Mouse (Mus musculus) ES-CJ7 (cell line): ENCODE measurements around the gene Hrh3.

ENCODE experiments used
- DNase-seq: peaks from one replicate; pipeline ENCODE4 v3.0.0; 2011; ENCODE audit warnings: low read depth, low spot score

Hrh3 gene

DNA sequence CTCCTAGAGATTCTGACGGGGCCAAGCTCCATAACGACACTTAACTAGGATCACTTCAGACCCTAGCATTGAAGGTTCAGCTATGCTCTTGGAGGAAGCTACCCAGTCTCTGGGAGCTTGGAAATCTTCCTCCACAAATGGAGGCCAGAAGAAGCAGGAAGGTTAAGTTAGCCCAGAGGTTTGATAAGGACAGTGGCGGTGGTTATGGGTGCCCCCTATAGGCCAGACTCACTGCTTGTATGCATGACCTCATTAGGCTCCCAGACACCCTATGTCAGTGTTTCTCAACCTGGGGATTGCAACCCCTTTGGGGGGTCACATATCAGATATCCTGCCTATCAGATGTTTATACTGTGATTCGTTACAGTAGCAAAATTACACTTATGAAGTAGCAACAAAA is 2.8 kb upstream of the Hrh3 start:
- DNase-seq, result no peak

DNA sequence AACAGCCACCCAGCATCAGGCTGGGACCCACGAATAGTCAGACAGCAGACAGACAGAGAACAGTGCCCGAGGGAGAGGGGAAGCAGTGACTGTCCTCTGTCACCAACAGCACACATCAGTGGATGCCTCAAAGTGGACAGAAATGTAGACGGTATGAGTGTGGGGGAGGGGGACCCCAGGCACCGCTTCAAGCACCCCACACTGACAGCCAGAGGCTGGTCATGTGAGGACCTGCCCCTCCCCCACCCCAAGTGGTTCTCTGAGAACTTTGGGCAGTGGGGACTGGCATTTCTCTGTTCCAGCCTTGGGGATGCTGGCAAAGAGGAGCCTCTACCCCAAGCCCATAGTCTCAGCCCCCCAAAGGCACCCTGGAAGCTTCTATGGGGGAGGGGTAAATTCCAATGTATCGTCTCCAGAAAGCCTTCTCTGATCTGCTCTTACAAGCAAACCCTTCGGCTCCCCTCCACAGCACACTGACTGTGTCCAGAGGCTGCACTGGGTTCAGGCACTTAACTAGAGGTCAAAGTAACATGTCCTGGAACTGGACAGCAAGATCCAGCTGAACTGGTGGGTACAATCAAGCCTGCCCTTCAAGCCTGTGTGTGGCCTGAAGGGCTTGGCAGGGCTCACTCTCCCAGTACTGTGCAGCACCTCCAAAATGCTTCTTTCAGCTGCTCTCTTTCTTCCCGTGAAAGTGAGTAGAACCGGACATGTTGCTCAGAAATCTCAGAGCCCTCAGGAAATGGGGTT is 1.3 kb upstream of the Hrh3 start:
- peak; percentile 24 for DNase-seq

DNA sequence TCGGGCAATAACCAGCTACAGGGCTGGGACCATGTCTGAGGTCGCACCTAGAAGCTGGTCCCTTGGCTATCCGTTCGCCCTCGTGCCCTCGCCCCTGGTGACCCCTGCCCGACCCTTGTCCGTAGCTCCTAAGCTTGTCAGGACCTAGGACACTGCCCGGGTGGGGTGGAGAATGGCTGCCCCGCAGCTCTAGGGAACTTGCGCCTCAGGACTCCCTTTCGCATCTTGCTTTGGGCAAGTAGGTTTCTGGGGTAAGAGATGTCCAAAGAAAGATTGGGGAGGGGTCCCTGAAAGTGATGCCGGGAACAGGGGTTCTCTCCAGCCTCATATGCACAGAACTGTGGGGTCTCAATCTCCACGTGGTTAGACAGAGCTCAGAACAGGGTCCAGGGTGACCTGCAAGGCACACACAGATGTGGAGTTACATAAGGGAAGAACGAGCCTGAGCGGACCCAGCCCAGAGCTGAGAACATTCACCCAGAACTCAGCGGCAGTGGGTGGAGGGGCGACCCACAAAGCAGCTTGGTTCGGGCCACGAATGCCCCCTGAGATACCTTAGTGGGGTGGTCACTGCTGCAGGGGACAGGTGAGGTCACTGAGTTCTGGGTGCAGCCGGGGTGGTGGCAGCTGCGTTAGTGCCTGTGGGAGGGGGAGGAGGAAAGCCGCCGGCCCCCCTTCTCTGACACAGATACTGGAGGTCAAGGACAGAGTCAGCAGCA is 530 bp upstream of the Hrh3 start:
- DNase-seq, result peak; percentile 41

DNA sequence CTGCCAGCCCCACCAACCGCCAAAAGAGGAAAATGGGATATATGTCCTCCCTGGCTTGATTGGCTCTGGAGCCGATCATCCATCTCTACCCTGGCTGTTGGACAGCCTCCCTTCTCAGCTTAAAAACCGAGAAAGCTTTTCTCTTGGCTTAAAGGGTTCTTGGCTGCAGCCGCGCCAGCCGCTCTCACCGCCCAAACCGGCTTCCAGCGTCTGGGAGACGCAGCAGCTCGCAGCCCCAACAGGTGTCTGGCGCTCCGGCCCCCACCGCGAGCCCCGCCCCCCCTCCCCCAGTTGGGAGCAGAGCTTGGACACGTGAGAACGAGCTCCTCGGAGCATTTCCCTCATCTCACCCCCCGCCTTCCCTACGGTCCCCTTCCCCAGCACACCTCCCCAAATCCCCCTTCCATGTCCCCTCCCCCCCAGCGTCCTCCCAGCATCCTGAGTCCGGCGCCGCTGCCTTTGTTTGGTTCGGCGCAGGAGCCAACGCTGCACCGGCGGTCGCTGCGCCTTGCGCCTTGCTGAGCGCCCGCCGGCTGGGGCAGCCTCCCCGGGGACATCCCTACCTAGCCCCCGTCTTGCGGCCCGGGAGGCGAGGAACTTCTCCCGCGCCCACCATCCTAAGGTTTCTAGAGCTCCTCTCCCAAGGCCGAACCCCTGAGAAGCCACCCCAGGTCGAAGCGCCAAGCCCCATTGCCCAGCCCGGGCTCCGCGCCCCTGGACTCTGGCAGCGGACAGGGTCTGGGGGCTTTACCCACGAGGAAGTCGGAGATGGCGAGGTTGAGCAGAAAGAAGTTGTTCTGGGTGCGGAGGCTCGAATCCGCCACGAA is 924 bp downstream of the Hrh3 start:
- peak; percentile 28 for DNase-seq

DNA sequence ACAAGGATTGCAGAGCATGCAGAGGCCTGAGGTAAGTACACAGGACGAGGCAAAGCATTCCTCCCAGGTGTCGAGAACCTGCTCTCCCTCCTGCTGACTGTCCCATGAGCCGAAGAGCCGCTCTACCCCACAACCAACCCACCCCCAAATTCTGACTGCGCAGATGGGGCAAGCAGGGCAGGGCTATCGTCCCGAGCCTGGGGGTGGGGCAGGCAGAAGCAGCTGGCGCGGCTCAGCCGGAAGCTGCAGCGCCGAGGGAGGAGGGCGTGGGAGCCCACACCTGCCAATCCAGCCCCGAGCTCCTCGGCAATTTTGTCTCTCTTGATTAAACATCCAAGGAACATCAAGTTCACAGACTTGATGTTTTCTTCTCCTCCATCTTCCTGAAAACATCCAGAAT is 4.8 kb downstream of the Hrh3 start:
- no peak for DNase-seq

DNA sequence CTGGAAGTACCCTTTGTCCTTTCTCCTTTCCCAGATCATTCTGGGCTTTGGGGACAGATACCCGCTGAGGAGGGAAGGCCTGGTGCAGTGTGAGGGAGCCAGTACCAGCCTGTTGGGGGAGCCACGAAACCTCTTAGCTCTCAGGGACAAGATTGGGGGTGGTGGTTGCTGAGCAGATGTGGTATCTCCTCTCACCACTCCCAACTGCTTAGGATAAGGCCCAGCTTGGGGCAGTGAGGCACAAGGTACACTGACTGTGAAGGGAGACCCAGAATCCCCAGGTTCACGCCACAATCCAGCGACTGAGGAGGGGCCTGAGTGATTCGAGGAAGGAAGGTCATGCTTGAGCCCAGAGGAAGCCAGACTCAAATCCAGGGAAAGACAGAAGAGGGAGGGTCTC is 6.1 kb downstream of the Hrh3 start:
- DNase-seq, result no peak

DNA sequence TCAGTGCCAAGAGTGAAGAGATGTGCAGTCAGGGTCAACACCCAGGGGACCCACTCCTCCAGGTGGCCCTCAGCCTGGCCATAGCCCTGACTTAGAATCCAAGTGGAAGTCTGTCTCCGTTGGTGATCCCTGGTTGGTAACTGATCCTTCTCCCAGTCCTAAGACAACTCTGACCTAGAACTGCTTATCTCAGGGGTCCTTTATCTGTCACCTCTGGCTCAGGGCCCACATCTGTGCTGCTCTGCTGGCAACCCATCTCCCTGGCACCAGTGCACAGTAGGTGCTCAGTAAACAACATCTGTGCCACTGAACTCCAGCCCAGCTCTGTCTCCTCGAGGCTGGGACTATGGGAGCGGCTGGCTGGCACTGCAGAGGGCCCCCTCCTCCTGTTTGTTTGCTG is 6.7 kb downstream of the Hrh3 start:
- DNase-seq, result no peak

DNA sequence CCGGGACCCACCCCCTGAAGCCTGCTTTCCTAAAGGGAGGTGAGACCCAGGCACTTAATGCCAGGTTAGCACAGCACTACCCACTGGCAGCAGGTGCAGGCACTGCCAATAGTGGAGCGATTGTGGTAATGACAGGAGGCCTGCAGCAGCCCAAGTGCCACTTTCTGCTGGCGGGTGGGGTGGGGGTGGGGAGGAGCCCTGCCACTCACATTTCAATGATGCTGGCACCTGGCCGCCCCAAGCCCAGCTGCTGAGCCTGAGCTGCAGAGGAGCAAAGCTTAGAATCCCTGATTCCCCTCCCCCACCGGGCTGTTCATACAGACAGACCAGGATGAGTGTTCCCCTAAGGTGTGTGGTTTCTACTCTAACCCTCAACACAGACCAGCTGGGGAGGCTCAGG is 8.6 kb downstream of the Hrh3 start:
- DNase-seq, result no peak

DNA sequence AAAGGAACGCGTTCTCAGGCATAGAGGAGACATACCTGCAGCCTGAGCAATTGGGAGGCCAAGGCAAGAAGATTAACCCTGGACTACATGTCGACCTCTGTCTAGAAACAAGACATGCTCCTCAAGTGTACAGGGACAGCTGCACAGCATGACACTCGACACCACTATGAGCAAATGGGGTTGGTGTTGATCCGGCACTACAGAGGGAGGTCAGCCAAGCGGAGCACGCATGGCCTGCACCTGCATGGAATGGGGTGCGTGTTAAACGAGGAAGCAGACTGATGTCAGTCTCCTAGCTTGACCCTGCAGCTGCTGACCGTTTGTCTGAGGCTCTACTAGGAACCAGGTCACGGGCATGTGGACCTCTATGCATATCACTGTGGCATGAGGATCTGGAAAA is 14.0 kb downstream of the Hrh3 start:
- no peak for DNase-seq

DNA sequence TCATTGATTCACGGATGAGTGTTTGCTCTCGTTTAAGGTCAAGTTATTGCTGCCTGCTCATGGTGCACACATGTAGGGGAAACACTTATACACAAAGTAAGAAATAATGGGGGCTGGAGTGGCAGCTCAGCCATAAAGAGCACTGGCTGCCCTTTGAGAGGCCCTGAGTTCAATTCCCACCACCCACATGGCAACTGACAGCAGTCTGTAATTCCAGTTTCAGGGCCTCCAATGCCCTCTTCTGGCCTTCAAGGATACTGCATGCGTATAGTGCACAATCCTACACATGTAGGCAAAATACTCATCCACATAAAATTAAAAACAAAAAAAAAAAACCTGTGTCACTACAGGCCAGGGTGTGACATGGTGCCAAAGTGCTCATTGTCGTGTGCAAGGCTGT is 16.8 kb downstream of the Hrh3 start:
- DNase-seq, result no peak

DNA sequence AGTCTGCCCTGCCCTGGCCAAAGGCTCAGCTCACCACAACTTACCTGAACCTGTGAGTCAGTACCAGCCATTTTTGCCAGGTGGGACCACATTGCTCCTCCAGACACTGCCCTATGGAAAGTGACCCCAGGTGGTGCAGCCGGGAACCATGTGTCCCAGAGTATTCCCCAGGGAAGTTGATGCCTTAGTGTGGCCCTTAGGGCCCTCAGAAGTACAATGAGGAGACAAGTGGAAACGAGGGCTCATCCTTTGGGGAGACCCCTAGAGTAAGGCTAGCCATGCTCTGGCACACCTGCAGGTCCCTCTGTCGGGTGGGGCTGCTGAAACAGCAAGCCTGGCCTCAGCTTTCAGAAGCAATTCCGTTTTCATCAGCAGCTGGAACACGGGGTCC is 17.7 kb downstream of the Hrh3 start:
- DNase-seq, result no peak

DNA sequence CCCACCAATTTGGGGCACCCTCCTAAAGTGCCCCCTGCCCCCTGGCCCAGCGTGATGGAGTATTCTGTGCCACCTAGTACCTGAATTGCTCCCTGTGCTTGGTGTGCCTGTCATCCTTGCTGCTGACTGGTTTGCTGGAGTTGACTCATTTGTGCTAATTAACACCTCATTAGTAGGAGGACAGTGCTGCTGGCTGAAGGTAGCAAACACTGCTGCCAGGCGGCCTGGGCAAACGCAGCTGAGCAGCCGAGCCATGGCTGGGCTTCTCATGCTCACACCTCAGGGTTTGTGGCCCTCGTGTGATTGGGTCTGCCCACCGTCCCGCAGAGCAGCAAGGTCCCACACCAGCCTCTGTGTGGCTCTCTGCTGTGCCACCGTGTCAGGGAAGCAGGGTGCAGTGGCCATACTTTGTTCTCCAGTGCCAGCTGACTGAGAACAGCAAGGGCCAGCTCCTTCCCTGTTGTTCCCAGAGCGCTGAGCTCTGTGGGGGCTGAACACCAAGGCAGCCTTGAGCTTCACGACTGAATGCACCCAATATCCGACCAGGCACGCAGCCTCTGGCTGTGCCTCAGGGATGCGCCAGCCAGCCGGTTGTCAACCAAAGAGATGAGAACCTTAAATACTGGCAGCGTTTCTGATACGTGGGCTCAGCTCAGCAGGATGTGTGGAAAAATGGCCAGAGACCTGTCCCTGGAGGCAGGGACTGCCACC is 18.2 kb downstream of the Hrh3 start:
- no peak for DNase-seq

DNA sequence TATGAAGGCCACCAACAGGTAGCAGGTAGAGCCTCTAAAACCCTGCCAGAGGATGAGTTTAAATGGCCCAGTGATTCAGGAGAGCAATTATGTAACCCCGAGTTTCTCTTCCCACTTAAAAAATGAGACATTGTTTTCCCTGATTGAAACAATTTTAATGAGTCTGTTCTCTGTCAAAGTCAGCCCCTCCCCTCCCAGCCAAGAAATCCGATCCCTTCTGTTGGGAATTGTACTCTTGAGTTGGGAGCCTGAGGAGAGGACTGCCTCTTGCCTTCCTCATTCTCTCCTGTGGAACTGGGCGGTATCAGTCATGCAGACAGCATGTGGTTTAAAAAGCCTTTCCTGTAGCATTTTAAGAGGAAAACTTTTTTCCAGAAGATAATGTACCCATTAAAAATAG is 19.7 kb downstream of the Hrh3 start:
- DNase-seq, result no peak

DNA sequence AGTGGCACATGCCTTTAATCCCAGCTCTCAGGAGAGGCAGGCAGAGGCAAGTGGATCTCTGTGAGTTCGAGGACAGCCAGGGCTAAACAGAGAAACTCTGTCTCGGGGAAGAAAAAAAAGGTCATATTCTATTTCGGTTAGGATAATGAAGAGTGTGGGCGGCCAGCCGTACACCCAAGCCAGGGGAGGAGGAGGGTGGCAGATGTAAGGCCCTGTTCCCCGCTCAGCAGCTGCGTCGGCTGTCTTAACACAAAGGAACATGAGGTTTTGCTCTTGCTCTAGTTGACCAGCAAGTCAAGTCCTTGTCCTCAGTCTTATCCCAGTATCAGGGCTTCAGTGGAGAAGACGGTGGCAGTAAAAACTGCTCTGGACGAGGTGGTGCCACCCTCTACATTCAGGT is 21.2 kb downstream of the Hrh3 start:
- DNase-seq, result no peak

DNA sequence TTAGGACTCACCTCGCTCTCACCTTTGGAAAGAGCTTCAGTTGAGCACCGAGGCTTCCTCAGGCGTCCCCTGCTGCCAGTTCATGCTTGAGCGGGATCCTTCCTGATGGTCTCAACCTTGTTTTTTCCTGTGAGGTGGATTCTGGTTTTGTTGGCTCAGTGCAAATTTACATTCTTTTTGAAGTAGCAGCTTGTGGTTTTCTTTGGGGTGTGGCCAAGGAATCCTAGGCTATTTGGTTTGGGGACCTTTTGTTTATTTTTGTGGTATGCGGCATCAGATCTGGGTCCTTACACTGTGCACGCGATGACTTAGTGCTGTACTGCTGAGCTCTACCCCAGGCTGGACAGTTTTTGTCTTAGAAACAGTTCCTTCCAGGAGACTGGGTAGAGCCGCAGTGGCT is 23.6 kb downstream of the Hrh3 start:
- DNase-seq, result no peak

DNA sequence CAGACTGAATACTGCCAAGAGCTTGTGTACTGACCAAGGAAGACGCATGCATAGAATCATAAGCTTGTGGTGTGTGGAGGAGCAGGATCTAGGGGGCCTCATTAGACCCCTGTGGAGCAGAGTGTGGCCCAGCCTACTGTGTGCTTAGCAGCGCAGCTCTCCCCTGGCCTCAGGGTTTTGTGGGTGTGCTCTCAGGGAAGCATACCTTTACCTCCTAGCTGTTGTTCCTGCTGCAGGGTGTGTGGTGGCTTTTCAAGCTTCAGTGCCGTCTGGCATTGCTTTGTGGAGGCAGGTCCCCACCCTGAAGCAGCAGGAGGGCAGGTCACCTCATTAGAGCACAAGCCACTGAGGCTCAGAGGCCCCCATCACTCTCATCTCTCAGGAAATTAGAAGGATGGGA is 26.7 kb downstream of the Hrh3 start:
- DNase-seq, result peak; percentile 52

DNA sequence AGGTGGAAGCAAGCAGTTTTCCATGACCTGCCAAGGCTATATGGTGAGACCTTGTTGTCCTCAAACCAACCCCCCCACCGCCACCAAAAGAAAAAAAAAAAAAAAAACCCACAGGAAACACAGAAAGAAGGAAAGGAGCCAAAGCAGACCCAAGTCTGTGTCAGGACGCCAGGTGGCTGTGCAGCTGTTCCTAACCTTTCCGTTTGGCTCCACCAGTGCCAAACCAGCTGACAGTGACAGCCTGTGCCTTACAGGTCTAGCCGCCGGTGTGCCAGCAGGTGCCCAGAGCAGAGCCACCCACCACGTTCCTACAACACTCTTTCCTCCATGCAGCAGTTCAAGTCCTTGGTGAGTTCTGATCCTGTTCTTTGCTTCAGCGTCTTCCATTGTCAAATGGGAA is 31.4 kb downstream of the Hrh3 start:
- no peak for DNase-seq

DNA sequence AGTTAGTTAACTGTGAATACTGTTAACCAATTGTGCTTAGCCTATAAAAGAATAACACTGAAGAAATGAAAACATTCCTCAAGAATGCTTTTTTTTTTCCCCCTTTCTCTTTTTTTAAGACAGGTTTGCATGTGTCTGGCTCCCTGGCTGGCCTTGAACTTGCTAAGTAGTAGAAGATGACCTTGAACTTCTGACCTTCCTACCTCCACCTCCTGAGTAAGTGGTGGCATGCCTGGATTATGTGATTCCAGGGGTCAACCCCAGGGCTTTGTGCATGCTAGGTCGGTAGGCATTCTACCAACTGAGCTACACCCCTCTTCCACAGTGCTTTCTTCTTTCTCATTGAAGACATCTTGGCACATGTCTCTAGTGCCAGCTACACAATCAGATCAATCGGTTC is 32.6 kb downstream of the Hrh3 start:
- DNase-seq, result peak; percentile 59

DNA sequence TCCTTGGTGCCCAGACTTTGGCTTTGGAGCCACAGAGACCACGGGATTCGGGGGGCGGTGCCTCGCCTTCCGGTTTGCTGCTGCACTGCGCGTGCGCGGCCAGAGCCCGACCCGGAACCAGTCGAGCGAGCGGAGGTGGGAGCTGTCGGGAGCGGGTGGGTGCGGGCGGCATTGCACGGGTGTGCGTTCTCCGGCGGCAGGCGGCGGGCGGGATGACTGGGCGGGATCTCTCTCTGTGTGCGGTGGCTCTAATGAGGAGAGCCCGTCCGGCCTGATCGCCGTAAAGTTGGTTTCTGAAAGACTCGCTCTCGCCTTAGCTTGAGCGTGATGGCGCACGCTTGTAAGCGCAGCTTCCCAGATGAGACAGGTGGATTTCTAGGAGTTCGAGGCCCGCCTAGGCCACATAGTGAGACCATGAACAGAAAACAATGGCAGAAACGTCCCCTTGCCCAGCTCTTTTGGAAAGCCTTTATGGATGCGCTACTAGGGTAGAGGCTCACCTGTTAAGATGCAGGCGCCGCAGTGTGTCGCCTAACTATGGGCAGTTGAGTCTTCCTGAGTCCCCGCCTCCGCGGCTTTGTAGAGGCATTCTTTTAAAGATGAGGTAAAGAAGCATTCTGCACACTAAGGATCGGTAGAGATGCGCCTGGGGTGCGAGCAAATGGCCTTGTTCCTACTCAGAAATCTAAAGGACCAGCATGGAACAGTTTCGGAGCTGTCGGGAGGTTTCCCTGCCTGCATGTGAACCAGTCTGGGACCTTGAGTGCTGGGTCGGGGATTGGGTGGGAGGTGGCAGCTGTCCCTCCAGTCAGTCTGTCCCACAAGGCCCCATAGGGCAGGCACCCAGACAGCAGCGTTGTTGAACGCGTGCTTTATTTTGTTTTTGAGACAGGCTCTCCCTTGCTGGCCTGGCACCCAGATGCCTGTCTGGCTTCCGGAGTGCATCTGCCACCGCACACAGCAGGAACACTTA is 33.5 kb downstream of the Hrh3 start, which contains the start of gene Mtg2:
Gene Mtg2, plus strand, starts transcription at position 108 of the 973 bp plus-strand sequence.
- peak; percentile 93 for DNase-seq

DNA sequence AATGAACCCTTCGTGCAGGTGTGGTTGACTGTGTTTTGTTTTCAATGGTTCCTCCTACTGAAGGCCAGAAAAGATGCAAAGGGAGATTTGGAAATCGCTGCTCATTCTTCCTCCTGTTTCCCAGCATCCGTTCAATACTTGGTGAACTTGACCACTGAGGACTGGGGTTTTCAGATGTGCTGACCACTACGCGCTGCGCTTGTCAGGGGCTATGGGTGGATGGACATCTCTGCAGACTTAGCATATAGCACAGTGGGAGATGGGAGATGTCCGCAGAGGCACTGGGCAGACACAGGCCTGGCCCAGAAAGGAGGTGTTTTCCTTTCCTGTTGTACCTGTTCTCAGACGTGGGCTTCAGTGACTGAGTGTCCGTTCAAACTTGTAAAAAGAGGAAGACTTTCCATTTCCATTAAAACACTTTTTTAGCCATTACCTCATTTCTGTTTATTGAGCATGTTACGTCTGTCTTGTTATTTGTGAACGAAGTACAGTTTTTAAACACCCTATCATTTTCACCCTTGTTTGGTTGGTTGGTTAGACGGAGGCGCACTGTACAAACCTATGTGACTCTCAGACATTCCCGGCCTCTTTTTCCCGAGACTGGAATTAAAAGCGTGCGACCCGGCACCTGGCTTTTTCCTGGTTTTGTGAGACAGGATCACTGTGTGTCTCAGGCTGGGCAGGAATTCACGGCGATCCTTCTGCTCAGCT is 34.4 kb downstream of the Hrh3 start:
- DNase-seq, result no peak
